Mouse (Mus musculus) G1E (cell line): ENCODE data around the gene Pak1ip1. TPM values are rescaled to one million over a fixed set of nuclear protein-coding genes. Genes with fewer than 3 reads are reported as not detected.
A peak's percentile ranks its signal among the peaks of the same experiment; 100 is the strongest.

Experiments
- ATAC-seq: 2 replicates; pipeline ENCODE4 v1.8.0; 2016; ENCODE audit warnings: mild to moderate bottlenecking; ENCODE audit not compliant: insufficient number of reproducible peaks, poor library complexity, low FRiP score, severe bottlenecking; ENCODE audit errors: extremely low read depth
- DNase-seq: peaks from one replicate; pipeline ENCODE4 v3.0.0; 2012; ENCODE audit warnings: low spot score
- H3K27me3 ChIP-seq: 2 replicates; pipeline ENCODE4 v1.6.1; 2012; ENCODE audit warnings: mild to moderate bottlenecking, low read length, inconsistent platforms; ENCODE audit not compliant: insufficient read depth
- H3K36me3 ChIP-seq: replicated peaks from 2 replicates; pipeline ENCODE3; 2012; ENCODE audit warnings: mild to moderate bottlenecking, inconsistent platforms
- H3K4me1 ChIP-seq: 2 replicates; pipeline ENCODE4 v1.6.1; 2012; ENCODE audit warnings: low read depth, low read length, inconsistent platforms, mixed read lengths; ENCODE audit not compliant: insufficient read depth
- H3K4me3 ChIP-seq: 2 replicates; pipeline ENCODE4 v1.5.1; 2012; ENCODE audit warnings: low read depth, mild to moderate bottlenecking, inconsistent platforms, low read length, moderate library complexity, mixed read lengths
- H3K9me3 ChIP-seq: replicated peaks from 2 replicates; pipeline ENCODE4 v1.6.1; 2012; ENCODE audit warnings: inconsistent platforms
- CTCF ChIP-seq: IDR thresholded peaks from 2 replicates; pipeline ENCODE4 v1.5.1; 2012; ENCODE audit warnings: low read depth, low read length, inconsistent platforms, mixed read lengths
- GATA1 ChIP-seq: IDR thresholded peaks from 2 replicates; pipeline ENCODE4 v1.6.1; 2012; ENCODE audit warnings: borderline replicate concordance, low read length, inconsistent platforms, mixed read lengths
- GATA2 ChIP-seq: IDR thresholded peaks from 2 replicates; pipeline ENCODE4 v1.6.1; 2012; ENCODE audit warnings: low read depth, low read length, inconsistent platforms, borderline replicate concordance
- POLR2AphosphoS5 ChIP-seq: IDR thresholded peaks from 2 replicates; pipeline ENCODE4 v1.6.1; 2012; ENCODE audit warnings: low read depth, low read length, inconsistent platforms; ENCODE audit not compliant: insufficient replicate concordance
- TAL1 ChIP-seq: conservative IDR thresholded peaks from 2 replicates; pipeline ENCODE4 v1.6.1; 2012; ENCODE audit warnings: low read depth, low read length, inconsistent platforms, mixed read lengths
- polyA plus RNA-seq: library from polyadenylated mRNA; stranded (reverse); fragments of >175 nt; gene quantifications from 2 replicates; pipeline ENCODE4 v1.2.3, GENCODE M21; 2012
- total RNA-seq, 2 experiments: library from RNA; stranded (forward) in 1 of 2; stranded (reverse) in 1 of 2; fragments of 200-1000 nt in 1 of 2; fragments of >200 nt in 1 of 2; fragmentation: Nextera tagmentation in 1 of 2; gene quantifications; 2 replicates each; pipeline ENCODE4 v1.2.3; 2014 to 2017

Gene Pak1ip1
- total RNA-seq (2014; fragmentation: Nextera tagmentation) (41.6 and 43.9 TPM in 2 replicates), total RNA-seq (2017) (100.0 and 101 TPM in 2 replicates), polyA plus RNA-seq (25.9 and 28.6 TPM in 2 replicates)

GRCm38 (mm10) chr13:41000926-41001639 lies at the start of gene Pak1ip1:
TSS of gene Pak1ip1 (plus strand) at chr13:41001023.
- ATAC-seq (peak; percentile 91), DNase-seq (peak; percentile 89)
- H3K9me3 ChIP-seq, result no peaks in the 10 kb centered on the region
- peaks cover 35% of the 10 kb centered on the region for H3K36me3 ChIP-seq
- H3K4me1 ChIP-seq, result peaks cover 32% of the 10 kb centered on the region
- H3K4me3 ChIP-seq, result peak within 1 kb of the TSS; percentile 98
- no peak for TF ChIP-seq TAL1
- no peak for TF ChIP-seq POLR2AphosphoS5
- TF ChIP-seq GATA1, result no peak
- no peak for TF ChIP-seq GATA2
- TF ChIP-seq CTCF, result no peak
- H3K27me3 ChIP-seq, result no peaks in the 10 kb centered on the region

GRCm38 (mm10) chr13:40951386-40951976 lies 49.3 kb upstream of the Pak1ip1 start:
- Histone ChIP-seq H3K36me3 (no peaks in the 10 kb centered on the region), H3K27me3 (peaks cover 8% of the 10 kb centered on the region), H3K9me3 (no peaks in the 10 kb centered on the region), H3K4me3 (no peak overlapping the region), H3K4me1 (no peaks in the 10 kb centered on the region)
- DNase-seq, result no peak
- no peak for ATAC-seq
- no peak for TF ChIP-seq GATA1
- TF ChIP-seq POLR2AphosphoS5, result no peak
- no peak for TF ChIP-seq TAL1
- no peak for TF ChIP-seq GATA2
- no peak for TF ChIP-seq CTCF

GRCm38 (mm10) chr13:40953231-40953630 lies 47.6 kb upstream of the Pak1ip1 start:
- Histone ChIP-seq H3K4me3 (no peak overlapping the region), H3K27me3 (peaks cover 12% of the 10 kb centered on the region), H3K9me3 (no peaks in the 10 kb centered on the region), H3K4me1 (no peaks in the 10 kb centered on the region), H3K36me3 (no peaks in the 10 kb centered on the region)
- DNase-seq, result no peak
- TF ChIP-seq POLR2AphosphoS5 (no peak), GATA2 (no peak)
- ATAC-seq, result no peak

- TF ChIP-seq GATA1 (no peak), POLR2AphosphoS5 (no peak), TAL1 (no peak), CTCF (no peak), GATA2 (no peak)
- no peak for ATAC-seq
These were observed 45.0 kb upstream of the Pak1ip1 start for GRCm38 (mm10) chr13:40955773-40956172.

GRCm38 (mm10) chr13:40967609-40968008 lies 33.2 kb upstream of the Pak1ip1 start:
- no peaks in the 10 kb centered on the region for H3K4me1 ChIP-seq
- no peak for TF ChIP-seq GATA2
- TF ChIP-seq GATA1, result no peak
- TF ChIP-seq POLR2AphosphoS5, result no peak
- no peak for TF ChIP-seq TAL1
- TF ChIP-seq CTCF, result no peak
- DNase-seq (no peak), ATAC-seq (no peak)
- H3K27me3 ChIP-seq, result 0 out of 2 replicates have a peak, but pooled peaks cover 3% of the 10 kb centered on the region
- H3K36me3 ChIP-seq, result no peaks in the 10 kb centered on the region
- H3K4me3 ChIP-seq, result no peak overlapping the region
- H3K9me3 ChIP-seq, result no peaks in the 10 kb centered on the region

More at GRCm38 (mm10) chr13:40955773-40956172, 45.0 kb upstream of the Pak1ip1 start:
- no peak overlapping the region for H3K4me3 ChIP-seq
- H3K9me3 ChIP-seq, result no peaks in the 10 kb centered on the region
- DNase-seq, result no peak
- H3K36me3 ChIP-seq, result no peaks in the 10 kb centered on the region
- H3K4me1 ChIP-seq, result no peaks in the 10 kb centered on the region
- H3K27me3 ChIP-seq, result peaks cover 14% of the 10 kb centered on the region

- TF ChIP-seq GATA2 (no peak), GATA1 (no peak), TAL1 (no peak), CTCF (no peak), POLR2AphosphoS5 (no peak)
- H3K4me3 ChIP-seq, result no peak overlapping the region
- no peak for ATAC-seq
These were observed 32.3 kb upstream of the Pak1ip1 start for GRCm38 (mm10) chr13:40968564-40968963.

More at GRCm38 (mm10) chr13:40968564-40968963, 32.3 kb upstream of the Pak1ip1 start:
- 0 out of 2 replicates have a peak, but pooled peaks cover 3% of the 10 kb centered on the region for H3K27me3 ChIP-seq
- no peaks in the 10 kb centered on the region for H3K36me3 ChIP-seq
- no peaks in the 10 kb centered on the region for H3K4me1 ChIP-seq
- DNase-seq, result no peak
- no peaks in the 10 kb centered on the region for H3K9me3 ChIP-seq
